Mouse (Mus musculus) MEL (cell line): ENCODE data around the gene Gpd2.

ENCODE experiments used
- CTCF ChIP-seq, 3 experiments: IDR thresholded peaks in 2 of 3; conservative IDR thresholded peaks in 1 of 3; 2 replicates each; pipeline ENCODE4 v1.5.1; 2011 to 2012; ENCODE audit warnings: low read length in 3 of 3, low read depth in 2 of 3, mild to moderate bottlenecking in 2 of 3, improper control_type of control experiment in 1 of 3, inconsistent platforms in 1 of 3, mixed read lengths in 1 of 3, moderate library complexity in 1 of 3; ENCODE audit not compliant: control insufficient read depth in 1 of 3, insufficient read depth in 1 of 3, poor library complexity in 1 of 3, severe bottlenecking in 1 of 3
- E2F4 ChIP-seq: IDR thresholded peaks from 2 replicates; pipeline ENCODE4 v1.6.1; 2011; ENCODE audit warnings: low read depth, low read length, improper control_type of control experiment, borderline replicate concordance
- EP300 ChIP-seq, 2 experiments: IDR thresholded peaks; 2 replicates each; pipeline ENCODE4 v1.6.1; 2011; ENCODE audit warnings: improper control_type of control experiment in 2 of 2, low read length in 2 of 2, low read depth in 1 of 2, mild to moderate bottlenecking in 1 of 2
- GATA1 ChIP-seq: IDR thresholded peaks from 2 replicates; pipeline ENCODE4 v1.6.1; 2011; ENCODE audit warnings: low read depth, low read length, improper control_type of control experiment
- TBP ChIP-seq: IDR thresholded peaks from 2 replicates; pipeline ENCODE4 v1.8.0; 2011; ENCODE audit warnings: low read depth, low read length, improper control_type of control experiment
- USF1 ChIP-seq: IDR thresholded peaks from 2 replicates; pipeline ENCODE4 v1.6.1; 2014; ENCODE audit warnings: low read depth, mild to moderate bottlenecking, inconsistent platforms, low read length, improper control_type of control experiment, moderate library complexity

DNA sequence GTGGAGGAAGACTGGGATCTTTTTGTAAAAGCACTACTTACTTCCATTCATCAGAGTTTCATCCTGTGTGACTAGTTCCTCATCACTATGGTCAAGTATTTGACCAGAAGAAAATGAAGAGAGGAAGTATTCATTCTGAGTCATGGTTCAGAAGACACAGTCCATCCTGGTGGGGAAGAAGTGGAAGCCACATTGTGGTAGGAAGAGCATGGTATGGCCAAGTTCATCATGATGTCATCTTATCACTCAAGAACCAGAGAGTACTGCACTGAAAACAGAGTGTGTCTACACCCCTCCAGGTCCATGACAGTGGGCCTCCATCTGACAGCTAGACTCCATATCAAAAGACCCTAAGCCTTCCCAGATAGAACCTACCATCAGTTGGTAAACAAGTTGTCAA is 46.6 kb upstream of the Gpd2 start:
- TF ChIP-seq GATA1 (no peak), EP300 (IDR thresholded peaks at IDR 0.05; ENCODE audit: low read depth in 1 of 2, low read length in 2 of 2) (peak; percentile 54 to 58), E2F4 (no peak), USF1 (no peak), CTCF (IDR thresholded peaks at IDR 0.05 in 2 of 3, conservative IDR thresholded peaks at IDR 0.05 in 1 of 3; ENCODE audit: control insufficient read depth in 1 of 3, insufficient read depth in 1 of 3, low read depth in 2 of 3, low read length in 3 of 3, poor library complexity in 1 of 3, severe bottlenecking in 1 of 3) (no peak), TBP (no peak)
